Mouse (Mus musculus) limb, embryonic 14.5 days (tissue): ENCODE measurements at regions not wholly inside any gene's neighbourhood (a gene's known extent, or its start where the extent isn't known, plus 50 kb on each side); places are given as distances from the start of the nearest gene placed in this dataset.

ENCODE experiments used
- ATAC-seq: fragments of 200-750 bp; cut with Nextera tagmentation; 2 replicates; pipeline ENCODE4 v1.8.0; 2017; ENCODE audit warnings: low read depth, moderate number of reproducible peaks, moderate TSS enrichment; ENCODE audit not compliant: low FRiP score
- DNase-seq: peaks from one replicate; pipeline ENCODE4 v3.0.0-alpha.2; 2015; ENCODE audit warnings: low spot score
- H3K27ac ChIP-seq: fragments of 300-500 bp; sonication (generic); replicated peaks from 2 replicates; pipeline ENCODE4 v1.5.1; 2014; ENCODE audit warnings: low read depth, mild to moderate bottlenecking, low read length, moderate library complexity, mixed read lengths
- H3K27me3 ChIP-seq: fragments of 300-500 bp; sonication (generic); 2 replicates; pipeline ENCODE4 v1.6.1; 2014; ENCODE audit warnings: low read length, mixed read lengths; ENCODE audit not compliant: control insufficient read depth, insufficient read depth
- H3K36me3 ChIP-seq: fragments of 300-500 bp; sonication (generic); 2 replicates; pipeline ENCODE4 v1.6.1; 2014; ENCODE audit warnings: mild to moderate bottlenecking, low read length, moderate library complexity, mixed read lengths; ENCODE audit not compliant: control insufficient read depth, insufficient read depth
- H3K4me1 ChIP-seq: fragments of 300-500 bp; sonication (generic); 2 replicates; pipeline ENCODE4 v1.6.1; 2014; ENCODE audit warnings: antibody characterized with exemption, low read length, mixed read lengths; ENCODE audit not compliant: control insufficient read depth, insufficient read depth
- H3K4me2 ChIP-seq: fragments of 300-500 bp; sonication (generic); replicated peaks from 2 replicates; pipeline ENCODE4 v1.6.1; 2014; ENCODE audit warnings: low read depth, mild to moderate bottlenecking, low read length, moderate library complexity; ENCODE audit not compliant: severe bottlenecking
- H3K4me3 ChIP-seq: fragments of 300-500 bp; sonication (generic); replicated peaks from 2 replicates; pipeline ENCODE4 v1.5.1; 2014; ENCODE audit warnings: low read length
- H3K9ac ChIP-seq: fragments of 300-500 bp; sonication (generic); 2 replicates; pipeline ENCODE4 v1.6.1; 2014; ENCODE audit warnings: mild to moderate bottlenecking, low read depth, low read length, moderate library complexity; ENCODE audit not compliant: severe bottlenecking
- H3K9me3 ChIP-seq: fragments of 300-500 bp; sonication (generic); 2 replicates; pipeline ENCODE4 v1.6.1; 2016; ENCODE audit warnings: low read length; ENCODE audit not compliant: control insufficient read depth
- POLR2A ChIP-seq: fragments of 200-500 bp; IDR thresholded peaks from 2 replicates; pipeline ENCODE4 v1.8.0; 2012; ENCODE audit warnings: inconsistent platforms, mild to moderate bottlenecking, moderate library complexity, borderline replicate concordance; ENCODE audit not compliant: insufficient read depth, insufficient read length; ENCODE audit errors: extremely low read depth
- WGBS: fragments of 180-500 bp; shearing (Covaris S2); extraction: QIAGEN DNeasy Blood & Tissue Kit; methylation state at CpG from one replicate; pipeline ENCODE4 v1.1.7; 2014; 5-methylcytosine and 5-hydroxymethylcytosine counted together

DNA sequence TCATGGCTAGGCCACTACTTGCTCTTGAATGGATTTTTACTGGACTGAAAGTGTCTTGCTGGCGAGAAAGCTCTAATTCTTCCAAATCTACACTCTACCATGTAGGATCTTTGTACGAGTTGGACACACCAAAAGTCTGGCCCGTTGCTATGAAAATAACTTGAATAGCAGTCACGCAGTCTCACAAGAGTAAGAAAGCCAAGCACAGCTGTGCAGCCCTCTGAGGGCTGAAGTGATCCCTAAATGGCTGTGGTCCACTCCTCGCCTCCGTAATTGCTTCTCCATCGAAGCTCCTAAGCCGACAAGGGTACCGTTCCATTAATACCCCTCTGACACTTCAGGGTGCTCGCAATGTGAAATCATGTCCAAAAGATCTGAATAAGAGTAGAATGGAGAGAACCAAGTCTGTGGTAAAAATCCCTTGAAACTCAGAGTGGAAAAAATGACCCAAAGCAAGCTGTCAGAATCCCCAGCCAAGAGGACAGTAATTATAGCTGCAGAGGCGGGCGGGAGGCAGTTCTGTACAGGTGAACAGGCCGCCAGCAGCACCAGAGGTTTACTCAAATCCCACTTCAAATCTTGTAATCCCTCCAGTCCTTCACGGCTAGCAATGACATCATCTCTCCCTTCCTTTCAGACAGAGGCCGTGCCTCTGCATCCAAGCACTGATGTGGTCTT is 66.1 kb downstream of the Tmem30b start:
- Histone ChIP-seq H3K4me3 (no peak overlapping the region), H3K27ac (peak overlapping the region; percentile 65), H3K4me1 (peaks cover 17% of the 10 kb centered on the region), H3K36me3 (no peaks in the 10 kb centered on the region), H3K9ac (no peak overlapping the region), H3K27me3 (no peaks in the 10 kb centered on the region), H3K9me3 (no peaks in the 10 kb centered on the region), H3K4me2 (no peak overlapping the region)
- 62% methylated on average over 15 of the region's 15 CpGs for WGBS
- DNase-seq, result peak; percentile 76
- TF ChIP-seq POLR2A, result no peak
- ATAC-seq, result peak; percentile 39; the same call in 1 of the 2 replicates

DNA sequence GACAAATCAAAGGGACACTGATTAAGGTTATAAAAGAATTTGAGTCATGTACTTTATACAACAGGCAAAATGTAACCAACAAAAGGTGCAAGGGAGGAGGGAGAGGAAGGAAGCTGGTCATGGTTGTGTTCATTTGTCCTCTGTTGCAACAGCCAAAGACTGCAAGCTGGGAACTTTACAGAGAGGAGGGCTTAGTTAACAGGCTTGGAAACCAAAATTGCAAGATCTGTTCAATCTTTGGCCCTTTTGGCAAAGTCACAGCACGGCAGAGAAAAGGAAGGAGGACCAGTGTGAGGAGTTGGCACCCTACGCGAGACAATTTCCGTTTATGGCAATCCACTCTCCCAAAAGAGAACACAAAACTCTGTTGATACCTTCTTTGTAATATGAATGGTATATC is 67.6 kb downstream of the Tmem30b start:
- H3K4me1 ChIP-seq, result peaks cover 17% of the 10 kb centered on the region
- WGBS, result 90% methylated on average over 4 of the region's 4 CpGs
- no peak for DNase-seq

DNA sequence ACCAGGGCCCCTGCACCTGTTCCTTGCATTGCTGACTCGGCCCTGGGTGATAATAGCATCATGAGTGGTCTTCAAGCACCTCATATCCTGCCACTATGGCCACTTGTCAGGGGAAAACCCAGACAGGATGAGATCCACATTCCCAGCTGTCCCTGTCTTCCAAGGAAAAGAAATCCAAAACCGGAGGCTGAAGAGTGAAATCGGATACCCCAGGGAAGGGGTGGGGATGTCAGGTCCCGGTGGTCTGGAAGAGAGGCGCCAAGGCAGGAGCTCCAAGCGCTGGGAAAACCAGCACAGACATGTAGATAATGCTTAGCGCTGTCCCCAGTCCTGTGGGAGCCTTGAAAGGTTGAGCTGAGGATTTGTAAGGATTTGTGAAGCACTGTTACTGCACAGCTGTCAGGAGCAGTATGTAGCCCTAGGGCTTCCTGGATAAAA is 69.8 kb downstream of the Tmem30b start:
- H3K4me3 ChIP-seq, result no peak overlapping the region
- no peaks in the 10 kb centered on the region for H3K9me3 ChIP-seq
- 3% methylated on average over 7 of the region's 7 CpGs for WGBS
- H3K36me3 ChIP-seq, result no peaks in the 10 kb centered on the region
- no peak overlapping the region for H3K9ac ChIP-seq
- peak; percentile 63 for DNase-seq
- H3K27me3 ChIP-seq, result no peaks in the 10 kb centered on the region
- ATAC-seq, result peak; percentile 87
- no peak for TF ChIP-seq POLR2A
- peaks cover 24% of the 10 kb centered on the region for H3K4me1 ChIP-seq
- no peak overlapping the region for H3K27ac ChIP-seq
- H3K4me2 ChIP-seq, result no peak overlapping the region

More for the DNA sequence above, 67.6 kb downstream of the Tmem30b start:
- no peaks in the 10 kb centered on the region for H3K9me3 ChIP-seq
- no peaks in the 10 kb centered on the region for H3K27me3 ChIP-seq
- H3K36me3 ChIP-seq, result no peaks in the 10 kb centered on the region
- H3K27ac ChIP-seq, result no peak overlapping the region
- H3K9ac ChIP-seq, result no peak overlapping the region
- ATAC-seq, result no peak
- TF ChIP-seq POLR2A, result no peak
- no peak overlapping the region for H3K4me3 ChIP-seq
- no peak overlapping the region for H3K4me2 ChIP-seq

DNA sequence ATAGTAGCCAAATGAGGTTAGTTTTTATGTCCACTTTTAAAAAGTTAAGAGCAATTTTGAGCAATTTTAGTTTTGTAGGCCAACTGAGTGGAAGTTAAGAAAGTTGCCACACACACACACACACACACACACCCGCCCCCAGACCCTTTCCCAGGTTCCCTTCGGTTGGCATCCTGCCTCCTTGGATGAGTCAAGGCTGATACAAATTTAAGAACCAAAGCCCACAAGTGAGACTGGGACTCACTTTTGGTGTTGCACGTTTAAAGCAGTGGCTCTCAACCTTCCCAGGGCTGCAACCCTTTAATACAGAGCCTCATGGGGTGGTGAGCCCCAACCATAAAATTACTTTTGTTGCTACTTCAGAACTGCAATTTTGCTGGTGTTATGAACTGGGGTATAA is 70.4 kb downstream of the Tmem30b start:
- WGBS, result 55% methylated on average over 3 of the region's 3 CpGs
- H3K9ac ChIP-seq, result no peak overlapping the region
- H3K4me2 ChIP-seq, result no peak overlapping the region
- no peaks in the 10 kb centered on the region for H3K36me3 ChIP-seq
- ATAC-seq (no peak), DNase-seq (no peak)
- H3K27ac ChIP-seq, result no peak overlapping the region
- no peak for TF ChIP-seq POLR2A
- H3K9me3 ChIP-seq, result no peaks in the 10 kb centered on the region
- no peaks in the 10 kb centered on the region for H3K27me3 ChIP-seq
- no peak overlapping the region for H3K4me3 ChIP-seq
- peaks cover 24% of the 10 kb centered on the region for H3K4me1 ChIP-seq

DNA sequence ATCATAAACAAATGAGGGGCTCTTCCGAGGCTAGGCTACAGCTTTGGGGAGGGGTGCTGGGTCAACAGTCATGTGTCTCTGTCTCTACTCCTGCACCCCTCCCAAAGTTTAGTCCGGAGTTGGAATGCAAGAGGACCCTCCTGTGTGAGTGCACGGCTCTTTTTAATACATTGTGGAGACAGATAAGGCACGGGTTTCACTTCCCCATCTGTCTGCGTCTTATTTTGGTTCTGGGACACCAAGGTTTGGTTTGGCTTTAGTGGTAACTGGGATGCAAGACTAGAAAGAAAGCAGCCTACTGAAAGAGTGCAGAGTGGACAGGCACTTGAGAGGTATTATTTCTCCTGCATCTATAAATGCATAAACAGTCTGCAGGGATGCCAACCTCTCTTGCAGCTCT is 71.2 kb downstream of the Tmem30b start:
- Histone ChIP-seq H3K4me3 (no peak overlapping the region), H3K4me1 (peaks cover 23% of the 10 kb centered on the region), H3K9ac (no peak overlapping the region), H3K27ac (no peak overlapping the region), H3K36me3 (no peaks in the 10 kb centered on the region), H3K4me2 (no peak overlapping the region), H3K9me3 (no peaks in the 10 kb centered on the region), H3K27me3 (no peaks in the 10 kb centered on the region)
- no peak for DNase-seq
- ATAC-seq, result no peak
- 69% methylated on average over 5 of the region's 5 CpGs for WGBS
- no peak for TF ChIP-seq POLR2A
